Mouse (Mus musculus) bone marrow, adult 2 months (tissue): ENCODE measurements around the gene Tnfaip2.

Source experiments
- CTCF ChIP-seq: fragments of 200-500 bp; IDR thresholded peaks from 2 replicates; pipeline ENCODE4 v1.5.1; 2011; ENCODE audit warnings: low read length, control low read depth; ENCODE audit not compliant: control insufficient read depth, insufficient read depth
- POLR2A ChIP-seq: fragments of 200-500 bp; IDR thresholded peaks from 2 replicates; pipeline ENCODE4 v1.6.1; 2011; ENCODE audit warnings: low read depth, mild to moderate bottlenecking, control low read depth, low read length, borderline replicate concordance; ENCODE audit not compliant: control insufficient read depth

- TF ChIP-seq POLR2A (no peak), CTCF (no peak)
Observed at GRCm38 (mm10) chr12:111478924-111479323, 36.7 kb downstream of the Tnfaip2 start.
